ENCODE assay signal across 16 mouse cellular contexts in the genomic region with DNA sequence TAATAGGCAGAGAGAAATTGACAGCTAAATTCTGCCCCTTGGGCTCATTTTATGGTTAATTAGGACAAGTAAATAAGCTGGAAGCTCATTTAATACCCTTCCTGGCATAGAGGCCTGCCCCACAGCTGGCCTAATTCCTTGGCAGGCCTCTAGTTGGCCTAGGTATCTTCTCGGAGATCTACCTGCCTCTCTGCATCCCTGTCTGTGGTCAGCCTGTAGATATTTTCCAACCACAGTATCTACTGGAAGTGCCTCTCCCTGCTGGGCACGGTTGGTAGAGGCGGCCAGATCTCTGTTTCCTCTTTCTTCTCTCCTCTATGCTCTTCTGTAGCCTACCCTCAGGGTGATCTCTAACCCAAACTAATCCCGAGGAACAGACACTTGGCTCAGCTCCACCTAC. TPM values are rescaled to one million over a fixed set of nuclear protein-coding genes. Genes with fewer than 3 reads are reported as not detected.
DNase-seq lines count a peak whose midpoint lies in the region; ATAC-seq lines count a peak whose summit lies in the region.
"Had no signal": no experiment of that assay in that cellular context is flagged by ENCODE, and none has a peak within 500 bp of the region (broad histone marks: within the 10 kb centered on the region; RNA-seq: fewer than 3 reads in every experiment).

No protein-coding gene starts in this region.

- peak; percentile 70 for DNase-seq in heart, adult 11 months
- DNase-seq in heart, postnatal 10 days: no peak
- peak; percentile 23 to 31 for DNase-seq in left cerebral cortex, postnatal 36 days (ENCODE audit: low spot score in 2 of 2)
- no peak for DNase-seq in left cerebral cortex, adult 8-10 months (ENCODE audit: low spot score in 2 of 2)
- peak; percentile 72 for DNase-seq in fat pad, adult 2 months (ENCODE audit: extremely low read depth, low read depth, low spot score)
- DNase-seq in layer of hippocampus, postnatal 14 days (ENCODE audit: low spot score in 2 of 2): no peak
- DNase-seq: adrenal gland, adult 8-10 months; adrenal gland, postnatal 36 days; cerebellum, adult 11 months; cerebellum, adult 8-10 months; gastrocnemius, postnatal 36 days; heart, adult 2 months had no signal

- ATAC-seq in common myeloid progenitor, adult 5-6 weeks (replicated peaks; ENCODE audit: low read depth, poor library complexity, severe bottlenecking): peak; percentile 33
- ATAC-seq in megakaryocyte-erythroid progenitor cell, adult 5-6 weeks (replicated peaks; ENCODE audit: low FRiP score, low TSS enrichment, poor library complexity, severe bottlenecking): no peak
- ATAC-seq: forebrain, embryonic 16.5 days; inflammation-experienced regulatory T-cells, adult 6 months had no signal

- intact Hi-C loops in heart, postnatal 10 days (cut with DNase I): no loop called here
- intact Hi-C loops in left cerebral cortex, postnatal 36 days (cut with DNase I): no loop called here

RNA-seq across cellular contexts. Expression of gene Inka2, which starts 15.6 kb away (rescaled TPM):
- 10 to 100 TPM; 27.1 to 34.8 TPM for total RNA-seq in heart, postnatal 10 days (2021)
- total RNA-seq in left cerebral cortex, postnatal 36 days (2021): 100 to 1,000 TPM in 1 of 2 experiments, 10 to 100 TPM in 1; 95.7 to 106 TPM
- 10 to 100 TPM; 88.1 to 95.4 (median 93.2) TPM for total RNA-seq in left cerebral cortex, adult 8-10 months (2022)
- 0.55 TPM in 1 of 2 replicates, not detected in the other for total RNA-seq in common myeloid progenitor, adult 5-6 weeks (2017)
- 0.59 and 0.74 TPM in 2 replicates for total RNA-seq in megakaryocyte-erythroid progenitor cell, adult 5-6 weeks (2014; fragmentation: Nextera tagmentation)
- 0.15 and 0.38 TPM in 2 replicates for total RNA-seq in megakaryocyte-erythroid progenitor cell, adult 5-6 weeks (2017)
- 10 to 100 TPM; 50.0 to 50.9 TPM for total RNA-seq in layer of hippocampus, postnatal 14 days (2021)

RNA-seq across cellular contexts. Expression of gene Ddx20, which starts 32.6 kb away (rescaled TPM):
- total RNA-seq in heart, postnatal 10 days (2021): 10 to 100 TPM; 13.0 to 13.3 TPM
- total RNA-seq in left cerebral cortex, postnatal 36 days (2021): 10 to 100 TPM; 11.1 to 11.3 TPM
- 10 to 100 TPM; 12.9 to 14.6 (median 13.5) TPM for total RNA-seq in left cerebral cortex, adult 8-10 months (2022)
- total RNA-seq in common myeloid progenitor, adult 5-6 weeks (2017): 42.8 and 61.7 TPM in 2 replicates
- total RNA-seq in megakaryocyte-erythroid progenitor cell, adult 5-6 weeks (2014; fragmentation: Nextera tagmentation): 23.4 and 30.2 TPM in 2 replicates
- 52.0 and 54.2 TPM in 2 replicates for total RNA-seq in megakaryocyte-erythroid progenitor cell, adult 5-6 weeks (2017)
- total RNA-seq in layer of hippocampus, postnatal 14 days (2021): 10 to 100 TPM in 1 of 2 experiments, 1 to 10 TPM in 1; 9.5 to 12.3 TPM

Comparison
In these comparisons a context has a peak if more than half of its experiments do, and no peak if none do; other contexts are left out.
1. DNase-seq: peak in heart, adult 11 months (single experiment), left cerebral cortex, postnatal 36 days (2 of 2) and fat pad, adult 2 months (single experiment); none in heart, postnatal 10 days (0 of 2), left cerebral cortex, adult 8-10 months (0 of 2) and layer of hippocampus, postnatal 14 days (0 of 2).
2. RNA of gene Inka2, which starts 15.6 kb away (total RNA-seq): 95.7 to 106 TPM in left cerebral cortex, postnatal 36 days, 88.1 to 95.4 TPM in left cerebral cortex, adult 8-10 months, 50.0 to 50.9 TPM in layer of hippocampus, postnatal 14 days and 27.1 to 34.8 TPM in heart, postnatal 10 days; 0.15 to 0.74 TPM in megakaryocyte-erythroid progenitor cell, adult 5-6 weeks and 0.55 TPM in common myeloid progenitor, adult 5-6 weeks; every median in the first group is over 10 times any median in the second.